Mouse (Mus musculus) midbrain, embryonic 10.5 days (tissue): ENCODE measurements around the gene Rabep1. TPM values are rescaled to one million over a fixed set of nuclear protein-coding genes. Genes with fewer than 3 reads are reported as not detected.
"Not testable (repeated sequence)": the region's sequence is repeated elsewhere in the genome, so short reads cannot be mapped to it uniquely, and the experiment has no call there.

Experiments used
- DNase-seq: peaks from one replicate; pipeline ENCODE4 v3.0.0-alpha.2; 2017; ENCODE audit warnings: low spot score
- H3K27ac ChIP-seq: fragments of 300-500 bp; sonication (generic); replicated peaks from 2 replicates; pipeline ENCODE4 v1.5.1; 2016; ENCODE audit warnings: mild to moderate bottlenecking
- H3K27me3 ChIP-seq: fragments of 300-500 bp; sonication (generic); 2 replicates; pipeline ENCODE4 v1.6.1; 2016; ENCODE audit warnings: low read depth, mild to moderate bottlenecking; ENCODE audit not compliant: poor library complexity, severe bottlenecking
- H3K36me3 ChIP-seq: fragments of 300-500 bp; sonication (generic); 2 replicates; pipeline ENCODE4 v1.6.1; 2016; ENCODE audit warnings: mild to moderate bottlenecking, moderate library complexity
- H3K4me1 ChIP-seq: fragments of 300-500 bp; sonication (generic); 2 replicates; pipeline ENCODE4 v1.6.1; 2016
- H3K4me3 ChIP-seq: fragments of 300-500 bp; sonication (generic); 2 replicates; pipeline ENCODE4 v1.5.1; 2016; ENCODE audit warnings: mild to moderate bottlenecking, moderate library complexity
- H3K9me3 ChIP-seq: fragments of 300-500 bp; sonication (generic); replicated peaks from 2 replicates; pipeline ENCODE4 v1.6.1; 2016; ENCODE audit warnings: mild to moderate bottlenecking
- WGBS: fragments of 180-500 bp; shearing (Covaris S2); methylation state at CpG from one replicate; pipeline ENCODE4 v1.1.7; 2016; 5-methylcytosine and 5-hydroxymethylcytosine counted together
- polyA plus RNA-seq: library from polyadenylated mRNA; unstranded; fragments of >200 nt; fragmentation: Nextera tagmentation; extraction: Ambion mirVana; gene quantifications from 2 replicates; pipeline ENCODE4 v1.2.1, GENCODE M21; 2016

The Rabep1 gene
- polyA plus RNA-seq, 1 experiment from 2014 or later, result 39.2 TPM

DNA sequence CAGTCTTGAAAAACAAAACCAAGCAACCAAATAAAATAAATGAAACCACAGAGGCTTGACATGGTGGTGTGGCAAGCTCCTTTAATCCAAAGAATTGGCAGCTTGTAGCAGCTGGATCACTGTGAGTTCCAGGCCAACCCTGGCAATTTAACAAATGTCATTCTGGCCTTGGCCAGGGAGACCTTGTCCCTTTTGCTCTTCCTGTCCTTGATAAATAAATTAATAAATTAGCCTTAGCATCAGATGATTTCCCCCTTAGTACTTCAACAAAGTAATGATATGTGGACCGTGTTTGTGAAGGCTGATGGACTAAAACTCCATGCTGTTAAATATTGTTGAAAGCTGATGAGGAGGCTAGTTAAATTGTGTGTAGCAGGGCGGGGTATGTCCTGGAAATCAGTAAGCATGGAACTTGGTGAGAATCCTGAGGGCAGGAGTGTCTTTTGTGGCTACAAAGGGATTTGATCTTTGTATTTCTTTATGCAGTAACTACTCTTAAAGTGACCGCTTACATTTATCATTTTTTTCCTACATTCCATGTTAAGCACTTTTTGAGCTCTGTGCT lies 27.3 kb downstream of the Rabep1 start:
- Histone ChIP-seq H3K4me1 (no peaks in the 10 kb centered on the region), H3K4me3 (no peak overlapping the region), H3K36me3 (no peaks in the 10 kb centered on the region), H3K27ac (no peak overlapping the region), H3K27me3 (no peaks in the 10 kb centered on the region), H3K9me3 (no peaks in the 10 kb centered on the region)
- 91% methylated on average over 3 of the region's 3 CpGs for WGBS
- no peak for DNase-seq

DNA sequence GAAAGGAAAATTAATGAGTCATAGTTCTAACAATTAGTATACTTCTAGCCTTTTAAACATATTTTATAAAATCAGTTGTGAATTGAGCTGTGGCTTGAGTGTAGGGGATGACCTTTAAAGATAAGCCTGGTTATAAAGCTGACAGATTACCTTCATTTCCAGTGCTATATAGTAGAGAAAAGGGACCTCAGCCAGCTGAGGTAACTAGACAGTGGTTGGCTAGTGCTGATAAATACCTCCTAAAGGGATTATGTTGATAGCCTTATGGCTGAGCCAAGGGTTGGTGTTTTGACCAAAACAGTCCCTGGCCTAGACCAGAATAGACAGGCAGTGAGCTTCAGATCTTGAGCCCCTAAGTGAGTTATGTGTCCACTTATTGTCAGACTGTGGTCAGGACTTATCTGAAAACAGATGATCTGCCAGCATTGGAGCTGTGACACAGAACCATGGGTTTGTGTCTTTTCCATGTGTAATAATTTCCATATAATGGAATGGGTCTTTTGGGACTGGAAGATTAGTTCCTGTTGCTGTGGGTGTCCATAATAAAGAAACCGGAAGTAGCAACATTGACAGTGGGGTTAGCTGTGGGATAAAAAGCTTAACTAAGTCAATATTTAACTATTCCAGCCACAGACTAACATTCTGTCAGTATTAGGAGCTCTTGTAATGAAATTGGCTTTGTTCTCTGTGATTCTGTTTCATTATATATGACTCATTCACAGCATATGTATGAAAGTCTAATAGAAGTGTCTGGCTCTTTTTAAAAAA lies 29.5 kb downstream of the Rabep1 start:
- no peaks in the 10 kb centered on the region for H3K4me1 ChIP-seq
- H3K36me3 ChIP-seq, result peaks cover 12% of the 10 kb centered on the region
- 91% methylated on average over 1 of the region's 1 CpGs for WGBS
- no peak overlapping the region for H3K4me3 ChIP-seq
- no peaks in the 10 kb centered on the region for H3K27me3 ChIP-seq
- no peaks in the 10 kb centered on the region for H3K9me3 ChIP-seq
- H3K27ac ChIP-seq, result no peak overlapping the region
- DNase-seq, result no peak

DNA sequence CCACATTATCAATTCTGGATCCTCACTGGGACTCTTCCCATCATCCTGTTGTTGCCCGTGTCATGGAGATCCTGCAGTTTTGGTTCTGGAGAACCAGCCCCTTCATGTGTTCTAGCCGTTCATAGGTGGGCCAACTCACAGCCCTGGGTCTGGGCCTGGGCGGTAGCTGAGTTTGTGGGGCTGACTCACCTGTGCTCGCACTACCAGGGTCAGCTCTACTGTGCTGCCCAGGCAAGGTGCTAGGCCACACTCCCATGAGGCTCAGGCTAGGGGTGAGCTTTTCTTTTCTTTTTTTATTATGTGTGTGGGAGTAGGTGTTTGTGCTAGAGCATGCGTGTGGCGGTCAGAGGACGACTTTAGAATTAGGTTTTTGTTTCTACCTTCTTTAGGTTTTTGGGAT lies 33.1 kb downstream of the Rabep1 start:
- H3K27me3 ChIP-seq, result no peaks in the 10 kb centered on the region
- H3K4me1 ChIP-seq, result no peaks in the 10 kb centered on the region
- DNase-seq, result no peak
- no peaks in the 10 kb centered on the region for H3K9me3 ChIP-seq
- H3K4me3 ChIP-seq, result no peak overlapping the region
- no peak overlapping the region for H3K27ac ChIP-seq
- 90% methylated on average over 7 of the region's 7 CpGs for WGBS
- peaks cover 22% of the 10 kb centered on the region for H3K36me3 ChIP-seq

DNA sequence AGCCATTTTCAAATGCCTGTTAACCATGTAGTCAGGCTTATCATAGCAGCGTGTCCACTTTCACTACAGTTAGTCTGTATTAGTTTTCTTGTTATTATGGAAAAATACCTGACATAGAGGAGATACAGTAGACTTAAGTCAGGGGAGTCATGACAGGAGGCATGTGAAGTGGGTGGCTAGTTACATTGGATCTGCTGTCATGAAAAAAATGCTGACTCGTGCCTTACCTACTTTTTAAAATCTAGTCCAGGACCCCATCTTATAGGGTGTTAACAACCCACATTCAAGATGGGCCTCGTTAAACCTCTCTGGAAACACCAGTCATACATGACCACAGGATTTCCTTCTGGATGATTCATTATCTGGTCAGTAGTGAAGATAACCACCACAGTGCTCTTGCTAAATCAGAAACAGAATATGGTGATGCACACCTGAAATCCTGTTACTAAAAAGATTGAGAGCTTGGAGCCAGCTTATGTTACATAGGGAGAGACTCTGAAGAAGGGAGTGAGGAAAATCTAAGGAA lies 38.4 kb downstream of the Rabep1 start:
- DNase-seq, result no peak
- WGBS, result 92% methylated on average over 3 of the region's 3 CpGs
- peaks cover 52% of the 10 kb centered on the region for H3K36me3 ChIP-seq
- H3K27ac ChIP-seq, result no peak overlapping the region
- no peaks in the 10 kb centered on the region for H3K9me3 ChIP-seq
- no peaks in the 10 kb centered on the region for H3K27me3 ChIP-seq
- H3K4me1 ChIP-seq, result no peaks in the 10 kb centered on the region
- H3K4me3 ChIP-seq, result no peak overlapping the region

DNA sequence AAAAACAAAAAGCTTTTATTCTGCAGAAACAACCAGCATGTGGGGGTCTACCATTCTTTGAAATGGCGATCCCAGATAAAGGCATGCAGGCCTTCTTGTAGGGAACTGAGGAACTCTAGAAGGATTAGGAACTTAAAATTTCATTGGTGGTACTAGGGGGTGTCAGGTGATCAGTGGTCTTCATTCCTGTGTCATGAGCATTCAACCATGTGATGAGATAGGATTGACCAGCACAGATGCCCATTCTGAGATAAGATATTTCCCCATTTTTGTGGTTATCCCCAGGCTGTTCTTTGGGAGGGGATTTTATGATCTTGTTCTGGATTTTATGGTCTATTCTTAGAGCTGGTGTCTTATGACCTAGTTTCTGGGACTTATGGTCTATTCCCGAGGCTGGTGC lies 46.1 kb downstream of the Rabep1 start:
- Histone ChIP-seq H3K4me1 (no peaks in the 10 kb centered on the region), H3K27me3 (no peaks in the 10 kb centered on the region), H3K27ac (no peak overlapping the region), H3K9me3 (peaks cover 4% of the 10 kb centered on the region), H3K4me3 (no peak overlapping the region), H3K36me3 (peaks cover 77% of the 10 kb centered on the region)
- 90% methylated on average over 2 of the region's 2 CpGs for WGBS
- DNase-seq, result no peak

DNA sequence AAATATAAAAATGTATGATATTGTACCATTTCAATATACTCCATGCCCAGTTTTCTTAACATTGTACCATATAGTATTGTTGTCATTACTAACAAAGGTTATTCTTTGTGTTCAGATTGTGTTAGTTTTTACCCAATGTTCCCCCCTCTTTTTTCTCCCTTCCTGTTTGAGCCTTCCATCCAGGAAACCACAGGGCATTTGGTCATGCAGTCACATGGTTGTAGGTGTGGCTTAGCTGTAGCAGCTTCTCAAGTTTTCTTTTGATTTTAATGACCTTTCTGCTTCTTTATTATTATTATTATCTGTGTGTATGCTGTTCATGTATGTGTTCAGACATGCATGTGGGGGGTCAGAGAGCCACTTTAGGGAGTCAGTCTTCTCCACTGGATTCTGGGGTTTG lies 47.0 kb downstream of the Rabep1 start:
- H3K9me3 ChIP-seq, result peaks cover 4% of the 10 kb centered on the region
- H3K4me3 ChIP-seq, result no peak overlapping the region
- no peak for DNase-seq
- no peaks in the 10 kb centered on the region for H3K4me1 ChIP-seq
- no peak overlapping the region for H3K27ac ChIP-seq
- peaks cover 78% of the 10 kb centered on the region for H3K36me3 ChIP-seq
- no peaks in the 10 kb centered on the region for H3K27me3 ChIP-seq

DNA sequence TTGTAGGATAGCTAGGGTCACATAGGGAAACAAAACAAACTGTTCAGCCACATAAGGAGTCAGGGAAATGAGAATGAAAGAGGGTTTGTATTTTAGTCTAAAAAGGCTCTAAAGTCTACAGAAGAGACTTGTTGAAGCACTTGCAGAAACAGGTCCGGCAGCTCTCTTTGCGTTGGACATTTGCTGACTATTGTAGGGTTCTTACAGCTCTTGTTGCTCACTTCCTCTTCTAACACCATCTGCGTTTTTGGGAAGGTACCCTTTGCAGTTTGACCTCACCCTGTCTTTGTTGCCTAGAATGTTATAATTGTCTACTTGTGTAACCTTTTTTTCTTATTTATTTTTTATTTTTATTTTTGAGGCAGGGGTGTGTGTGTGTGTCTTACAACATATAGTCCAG lies 53.1 kb downstream of the Rabep1 start:
- no peak overlapping the region for H3K27ac ChIP-seq
- H3K9me3 ChIP-seq, result peaks cover 4% of the 10 kb centered on the region
- no peaks in the 10 kb centered on the region for H3K27me3 ChIP-seq
- peaks cover 61% of the 10 kb centered on the region for H3K36me3 ChIP-seq
- H3K4me3 ChIP-seq, result no peak overlapping the region
- no peaks in the 10 kb centered on the region for H3K4me1 ChIP-seq
- no peak for DNase-seq
- 93% methylated on average over 3 of the region's 3 CpGs for WGBS

DNA sequence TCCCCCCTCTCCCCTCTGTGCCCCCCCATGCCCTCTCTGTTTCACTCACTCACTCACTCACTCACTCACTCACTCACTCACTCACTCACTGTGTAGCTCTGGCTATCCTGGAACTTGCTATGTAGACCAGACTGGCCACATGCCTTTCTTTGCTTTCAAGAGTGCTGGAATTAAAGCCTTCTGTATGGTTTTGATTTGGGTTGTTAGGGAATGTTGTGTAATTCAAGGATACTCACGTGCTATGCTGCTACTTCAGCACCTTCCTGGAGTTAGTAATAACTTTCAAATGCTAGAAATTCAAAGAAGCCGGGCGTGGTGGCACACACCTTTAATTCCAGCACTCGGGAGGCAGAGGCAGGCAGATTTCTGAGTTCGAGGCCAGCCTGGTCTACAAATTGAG lies 53.6 kb downstream of the Rabep1 start:
- peaks cover 60% of the 10 kb centered on the region for H3K36me3 ChIP-seq
- 94% methylated on average over 5 of the region's 5 CpGs for WGBS

DNA sequence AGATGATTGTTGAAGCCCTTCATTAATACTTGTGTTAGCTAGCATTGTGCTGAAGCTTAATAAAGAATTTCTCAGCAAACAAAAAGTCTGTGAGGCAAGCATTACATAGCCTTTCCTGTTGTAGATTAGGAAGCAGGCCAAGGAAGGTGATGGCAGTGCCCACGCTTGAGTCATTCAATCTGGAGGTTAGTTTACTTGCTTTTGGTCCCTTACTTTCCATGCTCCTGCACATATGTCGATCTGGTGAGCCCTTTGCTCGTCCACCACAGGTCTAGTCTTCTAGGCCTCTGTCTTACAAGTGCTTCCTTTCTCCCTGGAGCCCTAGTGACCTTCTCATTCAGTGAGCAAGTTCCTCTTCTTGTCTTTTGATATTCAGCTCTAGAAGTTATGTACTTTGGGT lies 62.1 kb downstream of the Rabep1 start:
- Histone ChIP-seq H3K27me3 (no peaks in the 10 kb centered on the region), H3K27ac (no peak overlapping the region), H3K4me3 (no peak overlapping the region), H3K4me1 (no peaks in the 10 kb centered on the region), H3K36me3 (peaks cover 73% of the 10 kb centered on the region), H3K9me3 (no peaks in the 10 kb centered on the region)
- DNase-seq, result no peak
- 94% methylated on average over 3 of the region's 3 CpGs for WGBS

More for the DNA sequence above, 53.6 kb downstream of the Rabep1 start:
- DNase-seq, H3K27ac ChIP-seq, H3K4me1 ChIP-seq, H3K27me3 ChIP-seq, H3K9me3 ChIP-seq, H3K4me3 ChIP-seq: not testable (repeated sequence)

DNA sequence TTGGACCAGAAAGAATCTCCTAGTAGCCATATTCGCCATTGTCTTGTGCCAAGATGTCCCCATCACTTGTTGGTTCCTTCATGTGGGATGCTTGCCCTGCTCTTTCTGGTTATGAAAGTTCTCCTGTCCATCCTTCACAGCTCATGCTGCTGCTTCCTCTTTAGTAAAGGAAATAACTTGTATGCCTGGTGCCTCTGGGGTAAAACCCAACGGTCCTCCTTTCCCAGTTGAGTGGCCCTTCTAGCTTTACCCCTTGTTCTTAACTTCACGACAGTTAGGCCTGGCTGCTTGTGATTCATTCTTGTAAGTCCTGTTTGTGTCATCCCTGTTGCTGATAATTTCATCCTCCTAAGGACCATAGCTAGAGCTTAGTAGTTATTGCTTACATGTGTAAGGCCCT lies 66.7 kb downstream of the Rabep1 start:
- H3K27me3 ChIP-seq, result no peaks in the 10 kb centered on the region
- H3K4me1 ChIP-seq, result no peaks in the 10 kb centered on the region
- no peak overlapping the region for H3K4me3 ChIP-seq
- H3K27ac ChIP-seq, result no peak overlapping the region
- H3K36me3 ChIP-seq, result peaks cover 72% of the 10 kb centered on the region
- no peaks in the 10 kb centered on the region for H3K9me3 ChIP-seq
- no peak for DNase-seq
- WGBS, result 91% methylated on average over 3 of the region's 3 CpGs

DNA sequence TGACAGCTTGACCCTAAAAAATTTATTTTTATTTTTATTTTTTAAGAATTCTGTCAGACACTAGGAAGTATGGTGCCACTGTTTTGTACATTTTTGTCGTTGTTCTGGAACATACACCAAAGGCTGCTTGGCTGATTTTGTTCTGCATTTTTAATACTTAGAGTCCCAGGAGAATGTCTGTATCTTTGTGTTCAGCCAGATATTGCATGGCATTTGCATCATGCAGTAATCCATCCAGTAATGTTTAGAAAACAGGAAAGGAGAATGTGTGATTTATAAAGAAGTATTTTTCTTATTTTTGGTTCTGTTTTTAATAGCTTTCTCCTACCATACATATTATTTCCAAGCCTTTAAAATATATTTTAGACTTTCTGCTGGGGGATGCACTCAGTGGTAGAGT lies 67.3 kb downstream of the Rabep1 start:
- no peaks in the 10 kb centered on the region for H3K9me3 ChIP-seq
- no peak overlapping the region for H3K4me3 ChIP-seq
- H3K4me1 ChIP-seq, result no peaks in the 10 kb centered on the region
- no peaks in the 10 kb centered on the region for H3K27me3 ChIP-seq
- H3K36me3 ChIP-seq, result peaks cover 76% of the 10 kb centered on the region
- 100% methylated on average over 1 of the region's 1 CpGs for WGBS
- DNase-seq, result no peak
- no peak overlapping the region for H3K27ac ChIP-seq

DNA sequence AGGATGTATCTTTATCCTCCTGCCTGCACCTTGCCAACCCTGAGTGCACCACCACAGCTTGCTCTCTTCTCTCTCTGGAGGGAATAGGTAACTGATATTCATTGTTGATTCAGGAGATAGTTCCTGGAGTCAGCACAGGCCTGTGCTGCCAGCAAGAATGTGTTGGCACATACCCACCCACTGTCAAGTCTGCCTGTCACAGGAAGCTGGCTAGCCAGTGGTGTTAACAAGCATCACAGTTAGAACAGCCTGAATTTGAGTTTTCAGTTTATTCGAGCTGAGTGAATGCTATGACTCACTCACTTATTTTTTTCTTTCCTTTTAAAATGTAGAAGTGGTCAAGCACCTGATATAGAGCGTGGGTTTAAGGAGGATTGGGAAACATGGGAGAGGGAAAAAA lies 73.3 kb downstream of the Rabep1 start:
- no peak for DNase-seq
- WGBS, result 91% methylated on average over 2 of the region's 2 CpGs
- no peaks in the 10 kb centered on the region for H3K27me3 ChIP-seq
- no peak overlapping the region for H3K4me3 ChIP-seq
- no peaks in the 10 kb centered on the region for H3K9me3 ChIP-seq
- peaks cover 76% of the 10 kb centered on the region for H3K36me3 ChIP-seq
- H3K4me1 ChIP-seq, result no peaks in the 10 kb centered on the region
- no peak overlapping the region for H3K27ac ChIP-seq

DNA sequence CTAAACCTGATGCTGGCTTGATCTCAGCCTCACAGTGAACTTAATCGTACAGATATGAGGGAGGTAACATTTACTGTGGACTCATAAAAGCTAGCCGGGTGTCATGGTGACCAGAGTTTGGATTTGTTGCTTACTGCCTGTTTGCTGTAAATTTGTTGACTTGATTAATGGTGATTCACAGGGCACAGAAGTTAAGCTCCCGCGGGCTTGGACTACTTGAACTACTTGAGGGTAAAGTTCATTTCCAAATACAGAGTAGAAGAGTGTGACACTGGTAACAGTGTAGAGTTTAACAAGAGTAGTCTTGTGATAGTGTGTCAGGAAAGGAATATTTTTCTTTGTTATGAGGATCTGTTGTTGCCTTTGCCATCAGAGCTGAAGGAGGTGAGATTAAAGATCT lies 74.9 kb downstream of the Rabep1 start:
- DNase-seq, result no peak
- no peaks in the 10 kb centered on the region for H3K4me1 ChIP-seq
- no peak overlapping the region for H3K27ac ChIP-seq
- WGBS, result 92% methylated on average over 4 of the region's 4 CpGs
- no peak overlapping the region for H3K4me3 ChIP-seq
- no peaks in the 10 kb centered on the region for H3K27me3 ChIP-seq
- H3K9me3 ChIP-seq, result no peaks in the 10 kb centered on the region
- peaks cover 82% of the 10 kb centered on the region for H3K36me3 ChIP-seq
